Mouse (Mus musculus): ENCODE data around the gene Hpdl.
"Not testable (repeated sequence)": the region's sequence is repeated elsewhere in the genome, so short reads cannot be mapped to it uniquely, and the experiment has no call there.

Hpdl gene

GRCm38 (mm10) chr4:116821694-116822016 is at the start of gene Hpdl:
Gene Hpdl, minus strand, starts transcription at chr4:116821707.
- no peak for DNase-seq

- DNase-seq, result no peak
Observed at GRCm38 (mm10) chr4:116869898-116870297, 48.4 kb upstream of the Hpdl start.

GRCm38 (mm10) chr4:116862023-116862422 is 40.5 kb upstream of the Hpdl start:
- no peak for DNase-seq

GRCm38 (mm10) chr4:116859711-116860110 is 38.2 kb upstream of the Hpdl start:
- DNase-seq, result no peak

- no peak for DNase-seq
Observed at GRCm38 (mm10) chr4:116857203-116857602, 35.7 kb upstream of the Hpdl start.

- peak; percentile 61 for DNase-seq
Observed at GRCm38 (mm10) chr4:116854286-116854685, 32.8 kb upstream of the Hpdl start.

- peak; percentile 57 for DNase-seq
Observed at GRCm38 (mm10) chr4:116849901-116850300, 28.4 kb upstream of the Hpdl start.

- DNase-seq, result no peak
Observed at GRCm38 (mm10) chr4:116844324-116844723, 22.8 kb upstream of the Hpdl start.

- DNase-seq, result no peak
Observed at GRCm38 (mm10) chr4:116840841-116841240, 19.3 kb upstream of the Hpdl start.

GRCm38 (mm10) chr4:116840096-116840495 is 18.6 kb upstream of the Hpdl start:
- not testable (repeated sequence) for DNase-seq

- peak; percentile 24 for DNase-seq
Observed at GRCm38 (mm10) chr4:116838999-116839398, 17.5 kb upstream of the Hpdl start.

- DNase-seq, result peak; percentile 64
Observed at GRCm38 (mm10) chr4:116830070-116830368, 8.5 kb upstream of the Hpdl start.

- peak; percentile 28 for DNase-seq
Observed at GRCm38 (mm10) chr4:116829364-116830069, 8.0 kb upstream of the Hpdl start.

- DNase-seq, result peak; percentile 91
Observed at GRCm38 (mm10) chr4:116827819-116828218, 6.3 kb upstream of the Hpdl start.

- DNase-seq, result peak; percentile 86
Observed at GRCm38 (mm10) chr4:116824541-116825004, 3.1 kb upstream of the Hpdl start.

- DNase-seq, result peak; percentile 82
Observed at GRCm38 (mm10) chr4:116820902-116821693, 409 bp downstream of the Hpdl start.

- no peak for DNase-seq
Observed at GRCm38 (mm10) chr4:116819968-116820901, 1.3 kb downstream of the Hpdl start.

GRCm38 (mm10) chr4:116817486-116817885 is 4.0 kb downstream of the Hpdl start:
- DNase-seq, result no peak

- DNase-seq, result no peak
Observed at GRCm38 (mm10) chr4:116815276-116815675, 6.2 kb downstream of the Hpdl start.

GRCm38 (mm10) chr4:116811012-116811411 is 10.5 kb downstream of the Hpdl start:
- DNase-seq, result no peak

GRCm38 (mm10) chr4:116807197-116808129 is 14.0 kb downstream of the Hpdl start, which contains the start of the genes Toe1 and Mutyh:
Gene Toe1, minus strand, starts transcription at chr4:116807640.
Gene Mutyh, plus strand, starts transcription at chr4:116807723.
- peak; percentile 99 for DNase-seq

GRCm38 (mm10) chr4:116799901-116800300 is 21.6 kb downstream of the Hpdl start:
- DNase-seq, result peak; percentile 61

All from retina, postnatal 1 day (tissue).